Mouse (Mus musculus) spleen, adult 2 months (tissue): ENCODE results near the gene Clrn3. TPM values are rescaled to one million over a fixed set of nuclear protein-coding genes. Genes with fewer than 3 reads are reported as not detected.

Experiments used
- DNase-seq, 2 experiments: peaks; one replicate each; pipeline versions ENCODE4 v3.0.0 to v3.0.0-alpha.2; 2012 to 2021; ENCODE audit warnings: low spot score in 2 of 2, low read depth in 1 of 2
- H3K27ac ChIP-seq: fragments of 200-500 bp; 2 replicates; pipeline ENCODE4 v1.5.1; 2012; ENCODE audit warnings: low read length, inconsistent platforms; ENCODE audit not compliant: insufficient read depth
- H3K27me3 ChIP-seq: fragments of 200-500 bp; 2 replicates; pipeline ENCODE4 v1.6.1; 2012; ENCODE audit warnings: mild to moderate bottlenecking, moderate library complexity, low read length, inconsistent platforms; ENCODE audit not compliant: control insufficient read depth, insufficient read depth
- H3K36me3 ChIP-seq: fragments of 200-500 bp; 2 replicates; pipeline ENCODE4 v1.6.1; 2012; ENCODE audit warnings: mild to moderate bottlenecking, low read length, inconsistent platforms; ENCODE audit not compliant: control insufficient read depth, insufficient read depth
- H3K4me1 ChIP-seq: fragments of 200-500 bp; 2 replicates; pipeline ENCODE4 v1.6.1; 2011; ENCODE audit warnings: inconsistent platforms; ENCODE audit not compliant: control insufficient read depth, insufficient read depth, insufficient read length
- H3K4me3 ChIP-seq: fragments of 200-500 bp; 2 replicates; pipeline ENCODE4 v1.5.1; 2011; ENCODE audit warnings: mild to moderate bottlenecking, inconsistent platforms; ENCODE audit not compliant: insufficient read depth, insufficient read length; ENCODE audit errors: extremely low read depth
- CTCF ChIP-seq: fragments of 200-500 bp; IDR thresholded peaks from 2 replicates; pipeline ENCODE4 v1.5.1; 2011; ENCODE audit warnings: mild to moderate bottlenecking, inconsistent platforms; ENCODE audit not compliant: insufficient read depth, insufficient read length, insufficient replicate concordance; ENCODE audit errors: extremely low read depth
- POLR2A ChIP-seq: fragments of 200-500 bp; IDR thresholded peaks from 2 replicates; pipeline ENCODE4 v1.6.1; 2011; ENCODE audit warnings: low read depth, low read length, inconsistent platforms
- WGBS: fragments of 180-500 bp; shearing (Covaris S2); methylation state at CpG from one replicate; pipeline ENCODE4 v1.1.7; 2018; 5-methylcytosine and 5-hydroxymethylcytosine counted together
- polyA plus RNA-seq: library from polyadenylated mRNA; depleted of rRNA; stranded (reverse); fragments of >200 nt; gene quantifications from 2 replicates; pipeline ENCODE4 v1.2.3, GENCODE M21; 2012

Clrn3 gene
- polyA plus RNA-seq, 1 experiment: not detected

DNA sequence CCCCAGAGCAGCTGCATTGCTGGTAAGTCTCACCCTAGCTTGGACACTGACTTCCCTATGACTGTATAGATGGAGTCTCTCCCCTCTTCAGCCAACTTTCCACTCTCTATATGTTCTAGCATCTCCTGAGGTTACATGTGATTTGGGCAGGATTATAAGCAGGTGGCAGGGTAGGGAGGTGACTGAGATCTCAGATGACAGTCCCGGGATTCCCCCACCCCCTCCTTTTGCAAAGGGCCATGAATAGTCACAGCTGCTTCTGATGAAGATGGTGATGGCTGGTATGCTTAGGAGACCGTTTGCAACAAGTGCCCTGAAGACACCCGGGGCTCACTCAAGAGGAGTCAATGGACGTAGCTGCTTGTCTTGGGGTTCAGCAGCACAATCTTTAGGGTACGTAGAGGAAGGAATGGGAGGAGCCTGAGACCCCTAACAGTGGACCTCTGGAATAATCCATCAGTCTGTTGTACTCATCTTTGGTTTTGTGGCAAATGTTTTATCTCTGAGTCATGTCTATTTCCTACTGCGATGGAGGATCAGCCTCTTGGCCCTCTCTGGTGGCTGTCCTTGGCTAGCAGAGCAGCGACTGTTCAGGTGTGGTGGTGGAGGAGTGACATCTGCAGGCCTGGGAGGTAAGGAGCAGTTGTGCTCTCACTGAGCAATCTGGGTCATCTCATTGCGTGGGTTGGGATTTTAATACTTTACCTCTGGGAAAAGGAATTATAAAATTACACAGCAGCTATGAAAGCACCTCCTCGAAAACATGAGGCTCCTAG, 38.5 kb downstream of the Clrn3 start:
- H3K27me3 ChIP-seq: no peaks in the 10 kb centered on the region
- H3K27ac ChIP-seq: no peak overlapping the region
- DNase-seq: no peak
- no peak for TF ChIP-seq POLR2A
- TF ChIP-seq CTCF: no peak
- H3K36me3 ChIP-seq: no peaks in the 10 kb centered on the region
- 69% methylated on average over 9 of the region's 9 CpGs for WGBS
- H3K4me1 ChIP-seq: no peaks in the 10 kb centered on the region
- no peak overlapping the region for H3K4me3 ChIP-seq

DNA sequence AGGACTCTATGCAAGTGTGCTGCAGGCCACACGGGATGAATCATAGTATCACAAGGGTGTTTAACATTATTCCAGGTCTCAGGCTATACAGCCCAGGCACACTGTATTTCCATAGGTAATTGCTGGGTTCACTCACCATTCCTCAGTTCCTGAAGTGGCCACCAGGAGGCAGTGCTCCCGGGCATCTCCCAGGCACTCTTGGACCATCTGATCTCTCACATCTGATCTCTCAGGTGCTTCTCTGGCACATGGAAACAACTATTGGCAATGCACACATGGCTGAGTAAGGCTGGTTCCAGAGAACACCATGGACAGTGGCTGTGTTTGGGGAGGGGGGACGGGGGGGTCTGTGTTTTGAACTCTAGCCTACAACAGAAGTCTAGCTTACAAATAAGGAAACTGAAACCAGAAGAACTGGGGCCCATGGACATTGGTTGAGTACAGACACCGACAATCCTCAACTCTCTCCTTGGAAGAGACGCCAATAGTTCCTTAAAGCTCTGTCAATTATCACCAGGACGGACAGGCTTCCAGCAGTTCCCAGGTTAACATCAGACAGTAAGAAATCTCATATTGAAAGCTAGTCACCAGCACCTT, 40.1 kb downstream of the Clrn3 start:
- WGBS: 65% methylated on average over 6 of the region's 6 CpGs

DNA sequence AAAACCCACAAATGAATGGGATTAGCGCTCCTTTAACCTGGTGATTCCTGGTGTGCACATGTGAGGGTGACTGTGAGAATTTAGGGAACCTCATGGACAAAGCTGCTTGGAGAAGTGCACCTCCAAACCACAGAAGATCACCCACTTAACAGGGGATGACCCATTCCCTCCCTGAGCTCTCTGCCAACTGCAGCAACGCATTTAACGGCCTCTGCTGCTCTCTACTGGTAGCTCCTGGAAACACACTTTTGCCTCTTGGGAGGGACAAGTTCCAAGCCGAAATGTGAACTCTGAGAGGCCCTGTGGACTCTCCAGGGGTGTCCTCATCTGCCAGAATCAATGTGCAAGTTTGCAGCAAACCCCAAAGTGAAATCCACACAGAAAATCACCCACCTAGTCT, 41.0 kb downstream of the Clrn3 start:
- no peak overlapping the region for H3K4me3 ChIP-seq
- TF ChIP-seq CTCF: peak; percentile 69; the same call in 1 of the 2 replicates
- TF ChIP-seq POLR2A: no peak
- H3K36me3 ChIP-seq: no peaks in the 10 kb centered on the region
- no peaks in the 10 kb centered on the region for H3K27me3 ChIP-seq
- H3K27ac ChIP-seq: no peak overlapping the region
- H3K4me1 ChIP-seq: no peaks in the 10 kb centered on the region
- WGBS: 24% methylated on average over 4 of the region's 4 CpGs
- DNase-seq: peak; percentile 14 to 57

More for the DNA sequence above, 40.1 kb downstream of the Clrn3 start:
- TF ChIP-seq CTCF (peak; percentile 36; the same call in 1 of the 2 replicates), POLR2A (no peak)
- Histone ChIP-seq H3K4me3 (no peak overlapping the region), H3K27ac (no peak overlapping the region), H3K27me3 (no peaks in the 10 kb centered on the region), H3K36me3 (no peaks in the 10 kb centered on the region), H3K4me1 (no peaks in the 10 kb centered on the region)
- DNase-seq: no peak

DNA sequence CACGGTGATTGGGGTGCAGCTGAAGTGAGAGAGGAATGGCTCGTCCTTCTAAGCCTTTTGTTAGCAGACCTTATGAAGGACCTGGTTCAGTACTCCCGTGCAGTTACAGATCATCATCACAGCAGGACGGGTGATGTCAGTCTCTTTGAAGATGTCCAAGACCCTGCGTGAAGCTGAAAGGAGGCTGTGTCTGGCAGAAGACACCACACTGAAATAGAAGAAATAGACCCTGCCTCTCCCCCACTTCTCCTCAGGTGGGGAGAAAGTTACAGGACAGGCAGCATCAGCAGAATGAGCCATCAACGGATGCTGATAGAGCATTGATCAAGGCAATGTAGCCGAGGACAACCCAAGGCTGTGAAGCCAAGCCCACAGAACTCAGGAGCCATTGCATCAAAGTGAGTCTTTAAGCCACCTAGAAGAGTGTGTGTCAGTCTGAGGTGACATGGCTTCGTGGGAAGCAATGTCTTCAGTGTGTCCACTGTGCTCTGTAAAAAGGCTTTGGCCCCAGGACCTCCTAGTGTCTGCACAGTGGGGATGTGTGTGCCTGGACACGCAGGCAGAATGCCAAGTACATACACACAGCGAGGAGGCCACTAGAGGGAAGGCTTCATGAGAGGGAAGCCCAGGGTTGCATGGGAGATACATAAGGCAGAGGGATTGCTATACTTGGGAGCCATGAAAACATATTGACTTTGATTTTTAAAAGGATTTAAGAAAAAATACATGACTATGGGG, 41.6 kb downstream of the Clrn3 start:
- no peak overlapping the region for H3K27ac ChIP-seq
- DNase-seq: no peak
- TF ChIP-seq POLR2A: no peak
- no peak for TF ChIP-seq CTCF
- H3K4me1 ChIP-seq: no peaks in the 10 kb centered on the region
- no peaks in the 10 kb centered on the region for H3K36me3 ChIP-seq
- 74% methylated on average over 10 of the region's 10 CpGs for WGBS
- no peaks in the 10 kb centered on the region for H3K27me3 ChIP-seq
- no peak overlapping the region for H3K4me3 ChIP-seq

DNA sequence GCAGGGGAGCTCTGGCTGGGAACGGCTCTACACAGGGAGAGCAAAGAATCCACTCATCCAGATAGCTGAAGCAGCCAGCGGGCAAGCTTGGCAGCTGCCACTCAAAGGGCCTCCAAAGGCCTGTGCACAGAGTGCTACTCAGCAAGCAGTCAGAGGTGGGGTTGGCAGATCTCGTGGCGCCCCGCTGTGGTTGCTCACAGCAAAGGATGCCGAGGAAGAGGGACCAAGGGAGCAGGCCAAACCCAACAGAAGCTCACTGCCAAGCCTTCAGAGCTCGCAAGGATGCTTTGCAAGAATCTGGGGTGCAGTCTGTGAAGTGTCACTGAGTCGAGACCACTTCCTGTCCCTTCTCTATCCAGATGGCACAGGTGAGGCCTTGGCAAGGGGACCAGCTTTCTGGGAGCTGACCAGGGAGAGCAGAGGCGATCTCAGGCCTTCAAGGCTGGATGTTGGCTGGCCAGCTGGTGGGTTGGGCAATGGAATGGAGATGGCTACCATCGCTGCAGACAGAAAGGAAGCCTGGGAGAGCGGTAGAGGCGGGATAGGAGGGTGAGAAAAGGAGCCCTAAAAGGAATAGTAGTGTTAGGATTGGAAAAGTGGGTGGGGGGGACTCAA, 42.6 kb downstream of the Clrn3 start:
- Histone ChIP-seq H3K27ac (no peak overlapping the region), H3K4me3 (no peak overlapping the region), H3K27me3 (no peaks in the 10 kb centered on the region), H3K4me1 (no peaks in the 10 kb centered on the region), H3K36me3 (no peaks in the 10 kb centered on the region)
- WGBS: 55% methylated on average over 12 of the region's 12 CpGs
- TF ChIP-seq CTCF: no peak
- no peak for TF ChIP-seq POLR2A
- no peak for DNase-seq

DNA sequence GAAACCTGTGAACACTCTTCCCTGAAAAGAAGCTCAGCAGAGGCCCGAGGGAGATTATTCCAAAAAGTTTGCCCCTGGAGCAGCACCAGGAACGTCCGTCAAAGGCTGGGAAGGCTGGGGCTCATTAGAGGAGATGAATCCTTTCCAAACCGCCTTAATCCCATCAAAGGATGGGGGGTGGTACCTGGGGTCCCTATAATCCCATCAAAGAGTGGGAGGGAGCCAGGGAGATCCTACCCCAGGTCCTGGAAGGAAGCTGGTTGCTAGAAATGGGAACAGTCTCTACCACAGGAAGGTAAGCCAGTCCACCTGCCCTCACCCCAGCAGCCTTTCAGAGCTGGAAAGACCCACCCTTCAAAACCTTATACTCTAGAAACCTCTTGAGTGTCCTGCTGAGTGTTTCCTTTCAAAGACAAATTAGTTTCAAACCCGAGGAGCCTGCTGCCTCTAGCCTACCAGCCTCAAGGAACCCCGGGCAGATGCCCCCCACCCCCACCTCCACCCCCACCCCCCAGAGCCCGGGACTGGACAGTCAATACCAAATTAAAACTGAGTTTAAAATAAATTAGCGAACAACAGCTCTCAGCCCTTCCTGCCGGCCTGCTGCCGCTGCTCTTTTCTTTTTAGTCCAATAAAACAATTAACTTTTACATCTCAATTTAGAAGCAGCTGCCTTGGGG, 43.2 kb downstream of the Clrn3 start:
- no peak overlapping the region for H3K27ac ChIP-seq
- no peak for TF ChIP-seq POLR2A
- no peak for TF ChIP-seq CTCF
- no peaks in the 10 kb centered on the region for H3K27me3 ChIP-seq
- no peak for DNase-seq
- 51% methylated on average over 10 of the region's 10 CpGs for WGBS
- H3K4me1 ChIP-seq: no peaks in the 10 kb centered on the region
- no peaks in the 10 kb centered on the region for H3K36me3 ChIP-seq
- no peak overlapping the region for H3K4me3 ChIP-seq
